8 mouse cellular contexts compared by ENCODE assay signal in the genomic region with DNA sequence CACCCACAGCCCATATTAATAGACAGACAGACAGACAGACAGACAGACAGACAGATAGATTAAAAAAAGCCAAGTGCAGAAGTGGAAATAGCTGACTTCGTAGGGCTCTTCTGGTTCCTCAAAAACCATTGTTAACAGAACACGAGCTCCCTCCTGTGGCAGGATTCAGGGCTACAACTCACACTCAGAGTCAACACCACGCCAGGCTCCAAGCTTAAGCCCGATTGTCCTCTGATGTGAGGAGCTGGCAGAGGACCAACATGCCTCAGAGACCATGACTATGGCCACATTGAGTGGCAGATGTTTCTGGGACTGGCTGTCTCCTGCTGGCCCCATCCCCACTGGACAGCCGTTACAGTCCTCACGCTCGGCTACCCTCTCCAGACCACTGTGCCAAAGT. TPM values are rescaled to one million over a fixed set of nuclear protein-coding genes. Genes with fewer than 3 reads are reported as not detected.
A peak's percentile ranks its signal among the peaks of the same experiment; 100 is the strongest.
DNase-seq lines count a peak whose midpoint lies in the region; ATAC-seq lines count a peak whose summit lies in the region.

No protein-coding gene starts in this region.

- intact Hi-C loops in gastrocnemius, postnatal 36 days (cut with DNase I), result loop anchor here (5.0 kb wide), 2 partner anchors 95 to 560 kb away; a partner anchor contains a TSS

- H3K27ac ChIP-seq in kidney, embryonic 16.5 days (ENCODE audit: low read length), result no peak overlapping the region
- H3K27ac ChIP-seq in midbrain, embryonic 14.5 days (replicated peaks; ENCODE audit: low read depth, low read length), result no peak overlapping the region

- peak; percentile 50 for DNase-seq in kidney, adult 9 months
- peak; percentile 81 for DNase-seq in R1 (ENCODE audit: low read depth, low spot score)
- peak; percentile 80 to 87 for DNase-seq in cerebellum, postnatal 25 days
- peak; percentile 26 to 31 for DNase-seq in gastrocnemius, postnatal 36 days
- peak; percentile 85 to 96 for DNase-seq in layer of hippocampus, postnatal 25 days (ENCODE audit: extremely low spot score in 1 of 2, low spot score in 1 of 2)
- peak; percentile 91 for DNase-seq in midbrain, embryonic 14.5 days

- H3K4me2 ChIP-seq in kidney, embryonic 16.5 days (replicated peaks; ENCODE audit: low read depth, low read length), result no peak overlapping the region
- H3K4me2 ChIP-seq in midbrain, embryonic 14.5 days (ENCODE audit: low read length), result no peak overlapping the region

- H3K4me3 ChIP-seq in kidney, embryonic 16.5 days (ENCODE audit: low read length), result no peak overlapping the region
- H3K4me3 ChIP-seq in midbrain, embryonic 14.5 days (replicated peaks; ENCODE audit: low read depth, low read length), result no peak overlapping the region

- peaks cover 58% of the 10 kb centered on the region for H3K27me3 ChIP-seq in kidney, embryonic 16.5 days (ENCODE audit: insufficient read depth, low read length)
- H3K27me3 ChIP-seq in midbrain, embryonic 14.5 days (ENCODE audit: control insufficient read depth, insufficient read depth, low read length), result no peaks in the 10 kb centered on the region; the same call in 1 of the 2 replicates

- ATAC-seq in kidney, embryonic 16.5 days (ENCODE audit: low FRiP score, low TSS enrichment), result no peak
- no peak for ATAC-seq in midbrain, embryonic 14.5 days (ENCODE audit: low FRiP score, low TSS enrichment)
- ATAC-seq in monocyte, adult 5-6 weeks (replicated peaks; ENCODE audit: insufficient number of reproducible peaks, low FRiP score, low TSS enrichment, poor library complexity, severe bottlenecking), result no peak

- no peaks in the 10 kb centered on the region for H3K36me3 ChIP-seq in kidney, embryonic 16.5 days (ENCODE audit: insufficient read depth, low read length)
- no peaks in the 10 kb centered on the region for H3K36me3 ChIP-seq in midbrain, embryonic 14.5 days (ENCODE audit: control insufficient read depth, insufficient read depth, low read length)

- 25% methylated on average over 7 of the region's 7 CpGs for WGBS in kidney, embryonic 16.5 days
- 21% methylated on average over 7 of the region's 7 CpGs for WGBS in midbrain, embryonic 14.5 days

- no peak overlapping the region for H3K9ac ChIP-seq in kidney, embryonic 16.5 days (replicated peaks; ENCODE audit: low read length)
- H3K9ac ChIP-seq in midbrain, embryonic 14.5 days (replicated peaks; ENCODE audit: low read length), result no peak overlapping the region

- H3K4me1 ChIP-seq in kidney, embryonic 16.5 days (ENCODE audit: insufficient read depth, low read length), result no peaks in the 10 kb centered on the region
- peaks cover 14% of the 10 kb centered on the region for H3K4me1 ChIP-seq in midbrain, embryonic 14.5 days (ENCODE audit: control insufficient read depth, insufficient read depth, low read length)

- H3K9me3 ChIP-seq in kidney, embryonic 16.5 days (ENCODE audit: low read length), result no peaks in the 10 kb centered on the region
- H3K9me3 ChIP-seq in midbrain, embryonic 14.5 days (ENCODE audit: control insufficient read depth, low read length), result no peaks in the 10 kb centered on the region

RNA-seq across cellular contexts. Expression of a gene that starts 7.0 kb away (rescaled TPM):
- 0.16 and 0.17 TPM in 2 replicates for polyA plus RNA-seq in kidney, embryonic 16.5 days (2015; fragmentation: Nextera tagmentation; extraction: Ambion mirVana)
- total RNA-seq in gastrocnemius, postnatal 36 days (2021), result 1 to 10 TPM; 4.7 to 5.0 TPM
- total RNA-seq in layer of hippocampus, postnatal 25 days (2021), result 1 to 10 TPM; 4.5 to 9.4 TPM
- polyA plus RNA-seq in midbrain, embryonic 14.5 days (2014; fragmentation: Nextera tagmentation; extraction: Ambion mirVana), result 0.15 and 0.22 TPM in 2 replicates
- total RNA-seq in monocyte, adult 5-6 weeks (2017), result 0.19 to 0.48 TPM (median 0.43 TPM) in 3 replicates

RNA-seq across cellular contexts. Expression of a gene that starts 33.3 kb away (rescaled TPM):
- polyA plus RNA-seq in kidney, embryonic 16.5 days (2015; fragmentation: Nextera tagmentation; extraction: Ambion mirVana), result 0.65 and 1.3 TPM in 2 replicates
- not detected for total RNA-seq in gastrocnemius, postnatal 36 days (2021)
- 100 to 1,000 TPM; 320 to 354 TPM for total RNA-seq in layer of hippocampus, postnatal 25 days (2021)
- polyA plus RNA-seq in midbrain, embryonic 14.5 days (2014; fragmentation: Nextera tagmentation; extraction: Ambion mirVana), result 42.5 and 55.0 TPM in 2 replicates
- total RNA-seq in monocyte, adult 5-6 weeks (2017), result 0.32 to 2.5 TPM (median 0.49 TPM) in 3 replicates

RNA-seq across cellular contexts. Expression of a gene that starts 50.7 kb away (rescaled TPM):
- not detected in 2 replicates for polyA plus RNA-seq in kidney, embryonic 16.5 days (2015; fragmentation: Nextera tagmentation; extraction: Ambion mirVana)
- total RNA-seq in gastrocnemius, postnatal 36 days (2021), result not detected
- total RNA-seq in layer of hippocampus, postnatal 25 days (2021), result not detected
- not detected in 2 replicates for polyA plus RNA-seq in midbrain, embryonic 14.5 days (2014; fragmentation: Nextera tagmentation; extraction: Ambion mirVana)
- total RNA-seq in monocyte, adult 5-6 weeks (2017), result not detected in 3 replicates

Comparison
In these comparisons a context has a peak if more than half of its experiments do, and no peak if none do; other contexts are left out.
1. DNase-seq: peak in every context shown above with its lines; median percentile 91 in midbrain, embryonic 14.5 days; 90 in layer of hippocampus, postnatal 25 days; 84 in cerebellum, postnatal 25 days; 81 in R1; 50 in kidney, adult 9 months; 28 in gastrocnemius, postnatal 36 days.
2. RNA of a gene that starts 33.3 kb away (total RNA-seq): 320 to 354 TPM in layer of hippocampus, postnatal 25 days; 0.32 to 2.5 TPM in monocyte, adult 5-6 weeks and not detected in gastrocnemius, postnatal 36 days; every median in the first group is over 10 times any median in the second.